Mouse (Mus musculus) small intestine, adult 2 months (tissue): ENCODE measurements around the gene Gm49333.

Experiments used
- CTCF ChIP-seq: fragments of 200-500 bp; IDR thresholded peaks from 2 replicates; pipeline ENCODE4 v1.5.1; 2012; ENCODE audit warnings: low read depth, mild to moderate bottlenecking, control low read depth, inconsistent platforms, low read length, moderate library complexity, mixed read lengths; ENCODE audit not compliant: insufficient replicate concordance, insufficient read length; ENCODE audit errors: extremely low read depth
- POLR2A ChIP-seq: fragments of 200-500 bp; IDR thresholded peaks from 2 replicates; pipeline ENCODE4 v1.6.1; 2012; ENCODE audit warnings: low read depth, mild to moderate bottlenecking, control low read depth, inconsistent platforms, low read length, moderate library complexity

DNA sequence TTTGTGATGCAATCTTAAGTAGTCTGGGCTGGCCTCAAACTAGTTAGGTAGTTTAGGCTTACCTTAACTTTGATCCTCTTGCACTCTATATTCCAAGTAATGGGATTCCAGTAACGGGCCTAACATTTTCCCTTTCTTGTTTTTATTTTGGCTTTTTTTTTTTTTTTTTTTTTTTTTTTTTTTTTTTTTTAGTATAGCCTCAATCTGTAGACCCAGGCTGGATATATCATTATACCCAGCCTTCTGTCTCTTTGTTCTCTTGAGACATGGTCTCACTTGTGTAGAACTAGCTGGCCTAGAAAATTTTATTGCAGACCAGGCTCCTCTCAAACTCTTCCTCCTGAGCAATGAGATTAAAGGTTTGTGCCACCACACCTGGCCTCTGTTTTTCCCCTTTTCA is 80.2 kb downstream of the Gm49333 start:
- no peak for TF ChIP-seq CTCF
- TF ChIP-seq POLR2A, result no peak
